Mouse (Mus musculus) spleen, postnatal 10 days (tissue): ENCODE results near the gene Hsd17b3.
A peak's percentile ranks its signal among the peaks of the same experiment; 100 is the strongest.
"Not testable (repeated sequence)": the region's sequence is repeated elsewhere in the genome, so short reads cannot be mapped to it uniquely, and the experiment has no call there.

ENCODE experiments used
- DNase-seq, 2 experiments: peaks; one replicate each; pipeline ENCODE4 v3.0.0; 2021 to 2022; ENCODE audit warnings: low spot score in 2 of 2

The Hsd17b3 gene

GRCm38 (mm10) chr13:64081012-64081919 lies 7.8 kb downstream of the Hsd17b3 start:
- DNase-seq, result no peak

- DNase-seq, result no peak
Observed at GRCm38 (mm10) chr13:64077591-64077990, 11.4 kb downstream of the Hsd17b3 start.

GRCm38 (mm10) chr13:64076074-64076473 lies 13.0 kb downstream of the Hsd17b3 start:
- DNase-seq, result no peak

GRCm38 (mm10) chr13:64066653-64067052 lies 22.4 kb downstream of the Hsd17b3 start:
- DNase-seq, result no peak

GRCm38 (mm10) chr13:64064276-64064675 lies 24.8 kb downstream of the Hsd17b3 start:
- DNase-seq, result no peak

GRCm38 (mm10) chr13:64060935-64061506 lies 28.0 kb downstream of the Hsd17b3 start:
- no peak for DNase-seq

- DNase-seq, result no peak
Observed at GRCm38 (mm10) chr13:64053959-64054358, 35.1 kb downstream of the Hsd17b3 start.

- DNase-seq, result not testable (repeated sequence)
Observed at GRCm38 (mm10) chr13:64052281-64052680, 36.7 kb downstream of the Hsd17b3 start.

GRCm38 (mm10) chr13:64050895-64051294 lies 38.1 kb downstream of the Hsd17b3 start:
- DNase-seq, result no peak

GRCm38 (mm10) chr13:64049535-64049934 lies 39.5 kb downstream of the Hsd17b3 start:
- DNase-seq, result no peak

- DNase-seq, result no peak
Observed at GRCm38 (mm10) chr13:64048467-64048866, 40.6 kb downstream of the Hsd17b3 start.

- no peak for DNase-seq
Observed at GRCm38 (mm10) chr13:64039976-64040375, 49.1 kb downstream of the Hsd17b3 start.

GRCm38 (mm10) chr13:64038114-64038513 lies 50.9 kb downstream of the Hsd17b3 start:
- DNase-seq, result no peak

- peak; percentile 43 to 77 for DNase-seq
Observed at GRCm38 (mm10) chr13:64036079-64037011, 52.7 kb downstream of the Hsd17b3 start.

- no peak for DNase-seq
Observed at GRCm38 (mm10) chr13:64035036-64035435, 54.0 kb downstream of the Hsd17b3 start.

GRCm38 (mm10) chr13:64033921-64034320 lies 55.1 kb downstream of the Hsd17b3 start:
- DNase-seq, result no peak

GRCm38 (mm10) chr13:64033181-64033580 lies 55.8 kb downstream of the Hsd17b3 start:
- no peak for DNase-seq

GRCm38 (mm10) chr13:64031254-64031653 lies 57.8 kb downstream of the Hsd17b3 start:
- DNase-seq, result no peak

GRCm38 (mm10) chr13:64030792-64031191 lies 58.2 kb downstream of the Hsd17b3 start:
- no peak for DNase-seq

- no peak for DNase-seq
Observed at GRCm38 (mm10) chr13:64024803-64025202, 64.2 kb downstream of the Hsd17b3 start.

GRCm38 (mm10) chr13:64022786-64023468 lies 66.1 kb downstream of the Hsd17b3 start:
- DNase-seq, result no peak
